Mouse (Mus musculus) lung, postnatal 4 days (tissue): ENCODE results near the gene Gm49661.

Experiments
- DNase-seq, 2 experiments: peaks; one replicate each; pipeline ENCODE4 v3.0.0; 2021

The Gm49661 gene

GRCm38 (mm10) chr8:84965731-84966291, 3.4 kb downstream of the Gm49661 start:
- peak; percentile 95 to 97 for DNase-seq

GRCm38 (mm10) chr8:84963952-84964351, 5.3 kb downstream of the Gm49661 start:
- no peak for DNase-seq

DNA sequence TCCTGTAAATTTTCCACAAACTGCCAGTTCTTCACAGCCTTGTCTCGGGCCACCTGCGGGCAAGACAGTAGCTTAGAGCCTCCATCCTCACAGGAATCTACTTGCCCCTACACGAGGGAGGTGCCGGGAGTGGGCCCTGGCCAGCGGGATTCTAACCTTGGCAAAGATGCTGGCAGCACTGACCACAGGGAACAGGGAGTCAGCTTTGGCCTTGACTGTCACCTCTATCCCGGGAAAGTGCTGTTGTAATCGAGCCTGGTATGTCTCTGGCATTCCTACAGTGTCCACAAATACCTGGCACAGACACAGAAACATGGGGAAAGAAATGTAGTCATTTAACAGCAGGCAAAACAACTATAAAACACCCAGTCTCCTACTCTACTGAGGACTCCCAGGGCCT, 9.4 kb downstream of the Gm49661 start:
- DNase-seq: no peak

- peak in 1 of 2 experiments; percentile 76 for DNase-seq
These were observed 12.5 kb downstream of the Gm49661 start for GRCm38 (mm10) chr8:84956768-84957167.

- DNase-seq: peak; percentile 60 to 64
These were observed 16.5 kb downstream of the Gm49661 start for GRCm38 (mm10) chr8:84952612-84953255.

DNA sequence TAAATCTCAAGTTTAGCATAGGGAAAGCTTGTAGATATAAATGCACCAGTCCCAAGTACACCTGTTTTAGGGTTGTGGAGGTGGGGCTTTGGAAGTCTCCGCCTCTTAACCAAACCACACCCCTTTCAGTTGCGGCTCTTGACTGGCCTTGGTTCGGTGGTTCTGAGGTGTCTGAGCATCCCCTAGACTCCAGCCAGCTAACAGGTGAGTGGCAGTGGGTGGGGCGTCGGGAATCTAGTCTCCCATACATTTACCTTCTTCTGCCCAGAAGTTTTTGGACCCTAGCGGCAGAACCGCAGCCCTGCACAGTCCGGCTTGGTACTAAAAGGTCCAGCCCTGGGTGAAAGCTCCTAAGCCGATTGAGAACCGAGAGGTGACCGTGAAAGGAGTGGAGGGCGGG, 19.5 kb downstream of the Gm49661 start:
- no peak for DNase-seq

DNA sequence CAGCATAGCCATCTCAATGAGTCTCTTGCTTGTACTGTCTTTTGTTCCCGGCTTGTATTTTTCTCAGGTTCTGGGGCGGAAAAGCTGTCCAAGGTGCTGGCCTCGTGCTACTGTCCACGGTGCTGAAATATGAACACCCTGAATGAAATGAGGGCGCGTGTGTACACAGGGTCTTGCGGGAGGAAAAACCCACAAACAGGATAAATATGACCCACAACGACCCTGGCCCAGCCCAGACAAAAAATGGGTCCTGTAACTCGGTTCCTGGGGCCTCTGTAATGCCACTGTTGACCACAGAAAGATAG, 22.0 kb downstream of the Gm49661 start:
- peak; percentile 44 to 60 for DNase-seq

GRCm38 (mm10) chr8:84946528-84947240, 22.5 kb downstream of the Gm49661 start, which contains the start of gene Rtbdn:
TSS of gene Rtbdn (plus strand) at chr8:84946991.
- DNase-seq: no peak

GRCm38 (mm10) chr8:84945633-84946527, 23.4 kb downstream of the Gm49661 start:
- DNase-seq: no peak

DNA sequence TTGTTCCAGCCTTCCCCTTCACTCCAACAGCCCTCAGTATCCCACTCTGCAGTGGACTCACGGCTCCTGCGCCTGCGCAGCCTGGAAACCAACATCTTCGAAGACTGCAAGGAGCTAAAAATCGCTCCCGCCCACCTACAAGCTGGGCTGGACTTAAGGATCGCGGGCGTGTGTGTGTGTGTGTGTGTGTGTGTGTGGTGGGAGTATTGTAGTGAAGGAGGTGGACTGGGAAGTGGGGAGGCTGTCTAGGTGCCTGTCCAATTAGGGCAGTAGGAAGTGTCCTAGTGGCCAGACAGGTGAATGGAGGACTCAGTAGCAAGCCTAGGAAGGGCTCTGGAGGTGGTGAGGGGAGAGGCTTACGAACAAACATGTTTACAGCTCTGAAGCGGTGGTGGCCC, 24.0 kb downstream of the Gm49661 start:
- DNase-seq: no peak

GRCm38 (mm10) chr8:84944478-84945160, 24.6 kb downstream of the Gm49661 start:
- DNase-seq: peak in 1 of 2 experiments; percentile 46

GRCm38 (mm10) chr8:84943699-84944098, 25.5 kb downstream of the Gm49661 start:
- DNase-seq: no peak

DNA sequence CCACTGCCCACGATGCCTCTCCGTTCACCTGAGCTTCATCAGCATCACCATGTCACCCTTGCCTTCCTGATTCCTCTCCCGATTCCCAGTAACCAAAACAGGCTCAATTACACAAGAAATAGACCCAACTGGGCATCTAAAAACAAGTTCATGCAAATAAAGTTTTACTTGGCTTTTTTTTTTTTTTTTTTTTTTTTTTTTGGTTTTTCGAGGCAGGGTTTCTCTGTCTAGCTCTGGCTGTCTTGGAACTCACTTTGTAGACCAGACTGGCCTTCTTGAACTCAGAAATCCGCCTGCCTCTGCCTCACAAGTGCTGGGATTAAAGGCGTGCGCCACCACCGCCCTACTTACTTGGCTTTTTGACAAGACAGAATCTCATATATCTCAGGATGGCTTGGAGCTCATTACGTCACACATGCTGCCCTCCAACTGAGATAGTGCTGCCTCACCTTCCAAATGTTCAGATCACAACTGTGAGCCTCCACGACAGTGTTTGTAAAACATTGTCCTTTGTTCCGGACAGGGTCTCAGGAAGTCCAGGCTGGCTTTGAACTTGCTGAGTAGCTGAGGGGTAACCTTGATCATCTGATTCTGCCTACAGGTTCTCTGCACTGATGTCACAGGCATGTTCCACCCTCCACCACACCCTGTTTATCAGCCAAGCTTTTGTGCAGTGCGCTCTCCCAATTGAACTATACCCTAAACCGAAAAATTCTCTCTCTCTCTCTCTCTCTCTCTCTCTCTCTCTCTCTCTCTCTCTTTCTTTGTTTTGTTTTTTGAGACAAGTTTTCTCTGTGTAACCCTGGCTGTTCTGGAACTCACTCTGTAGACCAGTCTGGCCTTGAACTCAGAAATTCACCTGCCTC, 31.4 kb downstream of the Gm49661 start:
- no peak for DNase-seq

- peak; percentile 62 to 74 for DNase-seq
These were observed 32.2 kb downstream of the Gm49661 start, which contains the start of gene Mast1 for GRCm38 (mm10) chr8:84936962-84937546. TSS of gene Mast1 (minus strand) at chr8:84937359.

- DNase-seq: no peak
These were observed 32.9 kb downstream of the Gm49661 start for GRCm38 (mm10) chr8:84936041-84936961.

GRCm38 (mm10) chr8:84935489-84935888, 33.7 kb downstream of the Gm49661 start:
- DNase-seq: no peak

DNA sequence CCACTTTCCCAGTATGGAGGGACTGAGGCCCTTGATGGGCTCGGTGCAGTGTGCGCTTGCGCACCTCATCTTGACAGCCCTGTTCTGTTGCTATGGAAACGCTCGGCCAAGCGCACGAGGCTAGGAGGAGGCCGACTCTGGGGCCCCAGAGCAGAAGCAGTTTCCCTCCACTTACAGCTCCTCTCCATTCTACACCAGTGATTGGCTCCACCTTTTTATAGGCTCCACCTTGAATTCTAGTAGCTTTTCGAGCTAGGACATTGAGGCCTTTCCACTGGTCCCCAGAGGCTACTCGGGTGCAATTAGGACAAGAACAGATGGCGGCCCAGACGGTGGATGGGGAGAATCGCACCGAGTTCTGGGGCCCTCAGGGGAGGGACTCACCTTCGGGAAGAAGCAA, 34.4 kb downstream of the Gm49661 start:
- DNase-seq: no peak

GRCm38 (mm10) chr8:84933767-84934559, 35.3 kb downstream of the Gm49661 start:
- no peak for DNase-seq

DNA sequence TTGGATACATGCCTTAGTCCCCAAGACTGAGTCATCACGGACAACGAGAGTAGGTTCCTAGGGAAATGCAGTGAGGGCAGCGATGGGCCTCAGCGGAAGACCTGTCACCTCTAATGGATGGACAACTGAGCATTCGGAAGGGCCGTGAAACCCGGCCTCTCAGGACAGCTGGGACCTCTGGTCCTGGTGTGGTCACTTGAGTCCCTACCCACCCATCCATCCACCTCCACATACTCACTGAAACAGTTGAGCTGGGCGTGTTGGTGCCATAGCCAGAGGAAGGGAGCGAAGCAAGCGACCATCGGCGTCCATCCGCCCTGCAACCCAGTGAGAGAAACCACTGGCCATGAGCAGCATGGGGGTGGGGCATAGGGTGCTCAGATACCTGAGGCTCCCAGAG, 38.7 kb downstream of the Gm49661 start:
- DNase-seq: no peak
